Mouse (Mus musculus): Measurements from ENCODE around the gene Crkl. TPM values are rescaled to one million over a fixed set of nuclear protein-coding genes. Genes with fewer than 3 reads are reported as not detected.
A peak's percentile ranks its signal among the peaks of the same experiment; 100 is the strongest.

Gene Crkl
- polyA plus RNA-seq (2017; shearing (Covaris generic)) = 10 to 100 TPM; 20.2 to 24.2 TPM

- ATAC-seq = peak; percentile 92
Observed at GRCm38 (mm10) chr16:17451541-17452372, at the start of gene Crkl. Gene Crkl (plus strand): TSS chr16:17451987.

GRCm38 (mm10) chr16:17402855-17403254, 48.9 kb upstream of the Crkl start:
- peak; percentile 15 for ATAC-seq

GRCm38 (mm10) chr16:17405271-17405696, 46.5 kb upstream of the Crkl start:
- peak; percentile 34 for ATAC-seq

GRCm38 (mm10) chr16:17405736-17406443, 45.9 kb upstream of the Crkl start, which contains the start of the genes Snap29 and Pi4ka:
Gene Snap29 (plus strand): TSS chr16:17405986.
Gene Pi4ka (minus strand): TSS chr16:17406314.
- ATAC-seq = peak; percentile 94

DNA sequence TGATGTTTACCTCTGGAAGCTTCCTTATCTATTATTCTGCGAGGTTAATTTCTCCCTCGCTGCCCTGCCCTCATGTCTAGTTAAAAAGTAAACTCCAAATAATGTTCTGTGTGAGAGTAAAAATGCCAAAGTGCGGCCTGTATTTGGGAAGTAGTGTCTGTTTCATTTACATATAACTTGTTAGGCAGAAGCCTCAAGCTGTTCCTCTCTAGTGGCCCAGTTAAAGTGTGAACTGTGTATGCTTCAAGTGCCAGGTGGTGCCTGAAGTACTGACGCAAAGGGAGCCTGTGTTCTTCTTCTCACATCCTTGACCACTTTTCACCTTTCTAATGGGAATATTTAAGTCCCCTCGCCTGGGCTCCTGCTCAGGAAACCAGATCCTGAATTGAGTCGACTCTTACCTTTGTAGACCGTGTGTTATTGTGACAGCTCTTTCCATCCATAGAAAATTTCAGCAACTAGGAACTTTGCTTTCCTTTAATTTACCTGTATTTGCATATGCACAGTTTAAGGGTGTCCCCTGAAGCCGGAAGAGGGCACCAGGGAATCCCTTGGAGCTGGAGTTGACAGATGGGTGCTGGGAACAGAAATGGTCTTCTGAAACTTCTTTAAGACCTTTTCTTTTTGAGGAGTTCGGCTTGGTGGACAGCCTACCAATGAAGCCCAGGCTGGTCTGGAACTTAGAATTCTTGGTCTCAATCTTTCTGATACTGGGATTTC, 45.1 kb upstream of the Crkl start:
- no peak for ATAC-seq

- ATAC-seq = no peak
Observed at GRCm38 (mm10) chr16:17409046-17409445, 42.7 kb upstream of the Crkl start.

DNA sequence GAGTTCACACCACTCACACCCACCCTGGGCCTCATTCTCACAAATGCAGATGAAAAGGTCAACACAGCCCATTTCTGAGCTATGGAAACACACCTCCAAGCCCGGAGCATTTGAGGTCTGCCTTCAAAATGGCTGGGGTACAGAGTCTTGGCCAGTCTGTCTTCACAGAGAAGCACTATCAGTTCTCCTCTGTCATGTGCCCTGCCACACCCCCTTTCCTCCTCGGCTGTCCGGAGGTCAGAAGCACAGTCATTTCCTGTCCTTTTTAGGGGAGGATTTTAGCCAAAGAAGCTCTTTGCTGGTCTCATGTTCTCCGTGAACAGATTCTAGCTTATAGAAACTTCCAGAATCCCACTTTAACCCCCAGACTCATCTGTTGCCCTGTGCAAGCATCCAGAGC, 41.6 kb upstream of the Crkl start:
- no peak for ATAC-seq

GRCm38 (mm10) chr16:17423021-17423420, 28.8 kb upstream of the Crkl start:
- ATAC-seq = no peak

DNA sequence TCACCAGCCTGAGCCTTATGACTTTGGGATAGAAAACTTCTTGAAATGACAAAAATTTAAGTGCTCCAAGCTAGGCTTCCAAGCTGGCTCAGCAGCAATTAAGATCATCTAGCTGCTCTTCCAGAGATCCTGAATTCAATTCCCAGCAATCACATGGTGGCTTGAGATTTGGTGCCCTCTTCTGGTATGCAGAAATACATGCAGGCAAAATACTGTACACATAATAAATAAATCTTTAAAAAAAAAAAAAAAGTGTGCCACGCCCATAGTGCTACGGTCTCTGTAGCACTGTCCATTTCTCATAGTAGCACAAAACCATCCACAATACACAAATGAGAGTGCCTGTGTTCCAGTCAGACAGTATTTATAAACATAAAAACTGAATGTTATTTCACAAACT, 19.2 kb upstream of the Crkl start:
- ATAC-seq = no peak

DNA sequence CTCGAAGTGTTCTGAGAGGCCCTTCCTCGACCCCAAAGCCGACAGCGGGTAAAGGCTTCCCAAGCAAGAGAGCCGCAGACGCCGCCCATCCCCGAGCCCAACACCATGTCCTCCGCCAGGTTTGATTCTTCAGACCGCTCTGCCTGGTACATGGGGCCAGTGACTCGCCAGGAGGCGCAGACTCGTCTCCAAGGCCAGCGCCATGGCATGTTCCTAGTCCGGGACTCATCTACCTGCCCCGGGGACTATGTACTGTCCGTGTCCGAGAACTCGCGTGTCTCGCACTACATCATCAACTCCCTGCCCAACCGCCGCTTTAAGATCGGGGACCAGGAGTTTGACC, 557 bp downstream of the Crkl start:
- ATAC-seq = peak; percentile 30

- ATAC-seq = no peak
Observed at GRCm38 (mm10) chr16:17456901-17457300, 5.1 kb downstream of the Crkl start.

DNA sequence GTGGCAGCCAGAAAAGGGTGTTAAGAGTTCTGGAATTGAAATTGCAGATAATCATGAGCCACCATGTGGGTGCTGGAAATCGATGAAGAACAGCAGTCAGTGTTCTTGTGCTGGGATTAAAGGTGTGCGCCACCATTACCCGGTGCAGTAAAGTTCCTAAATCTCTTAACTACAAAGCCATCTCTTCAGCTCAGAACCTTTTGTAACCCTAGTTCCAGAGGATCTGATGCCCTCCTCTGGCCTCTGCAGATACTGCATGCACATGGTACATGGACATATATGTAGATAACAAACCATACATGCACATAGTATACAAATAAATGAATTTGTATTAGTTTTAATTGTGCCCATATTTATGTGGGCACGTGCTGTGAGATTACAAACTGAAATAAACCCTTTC, 8.5 kb downstream of the Crkl start:
- ATAC-seq = peak; percentile 62

GRCm38 (mm10) chr16:17461596-17461995, 9.8 kb downstream of the Crkl start:
- ATAC-seq = peak; percentile 60

- ATAC-seq = peak; percentile 70
Observed at GRCm38 (mm10) chr16:17463184-17463583, 11.4 kb downstream of the Crkl start.

DNA sequence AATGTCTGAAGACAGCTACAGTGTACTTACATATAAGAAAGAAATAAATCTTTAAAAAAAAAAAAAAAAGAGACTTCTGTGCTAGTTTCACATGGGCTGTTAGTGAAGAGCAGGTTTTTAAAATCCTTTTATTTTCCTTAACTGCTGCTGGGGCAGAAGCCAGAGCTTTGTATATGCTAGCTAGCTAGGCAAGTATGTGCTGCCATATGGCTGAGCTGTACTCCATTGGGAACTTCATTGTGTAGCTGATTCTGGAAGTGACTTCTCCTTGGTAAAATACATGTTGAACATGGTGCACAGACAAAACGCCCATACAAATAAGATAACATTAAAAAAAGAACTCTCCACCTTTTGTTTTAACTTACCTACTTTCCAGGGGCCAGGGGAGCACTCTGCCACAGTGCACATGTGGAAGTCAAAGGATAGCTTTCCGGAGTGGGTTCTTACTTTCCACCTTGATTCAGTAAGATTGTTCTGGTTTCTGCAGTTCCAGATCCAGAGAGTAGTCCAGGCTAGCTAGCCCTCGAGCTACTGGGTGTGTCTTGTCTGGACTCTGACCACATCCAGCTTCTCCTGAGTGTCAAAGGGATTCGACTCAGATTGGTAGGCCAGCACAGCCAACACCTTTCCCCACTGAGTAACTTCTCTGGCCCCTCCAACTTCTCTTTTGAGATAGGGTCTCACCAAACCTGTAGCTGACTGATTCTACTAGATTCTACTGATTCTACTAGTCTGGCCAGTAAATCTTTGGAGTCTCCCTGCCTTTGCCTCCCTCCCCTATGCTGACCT, 15.3 kb downstream of the Crkl start:
- no peak for ATAC-seq

DNA sequence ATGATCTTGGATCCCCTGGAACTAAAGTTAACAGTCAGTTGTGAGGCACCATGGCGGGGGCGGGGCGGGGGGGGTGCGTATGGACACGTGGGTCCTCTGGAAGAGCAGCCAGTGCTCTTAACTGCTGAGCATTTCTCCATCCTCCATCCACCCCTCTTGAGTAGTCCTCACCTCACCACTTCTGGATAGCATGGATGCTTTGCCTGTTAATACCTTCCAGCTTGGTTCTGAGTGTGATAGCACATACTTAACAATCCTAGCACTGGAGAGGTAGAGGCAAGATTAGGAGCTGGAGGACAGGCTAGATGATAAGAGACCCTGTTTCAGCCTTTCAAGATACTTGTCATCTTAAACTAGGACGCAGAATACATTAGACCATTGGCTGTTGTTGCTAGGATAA, 20.7 kb downstream of the Crkl start:
- ATAC-seq = no peak

DNA sequence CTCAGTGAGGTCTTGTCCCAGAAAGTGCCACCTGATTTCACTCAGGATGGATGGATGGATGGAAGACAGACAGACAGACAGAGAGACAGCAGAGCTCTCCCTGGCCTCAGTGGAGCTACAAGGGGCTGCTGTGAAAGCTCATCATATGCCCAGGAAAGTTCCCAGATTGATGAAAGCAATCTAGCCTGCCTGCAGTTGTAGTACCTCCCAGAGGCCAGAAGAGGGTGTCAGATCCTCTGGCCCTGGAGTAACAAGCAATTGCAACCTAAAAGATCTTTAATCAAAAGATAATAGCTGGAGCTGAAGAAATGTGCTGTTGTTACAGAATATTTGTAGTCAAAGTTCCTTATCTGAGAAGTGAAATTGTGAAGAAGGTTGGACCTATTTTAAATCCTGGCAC, 22.3 kb downstream of the Crkl start:
- peak; percentile 64 for ATAC-seq

DNA sequence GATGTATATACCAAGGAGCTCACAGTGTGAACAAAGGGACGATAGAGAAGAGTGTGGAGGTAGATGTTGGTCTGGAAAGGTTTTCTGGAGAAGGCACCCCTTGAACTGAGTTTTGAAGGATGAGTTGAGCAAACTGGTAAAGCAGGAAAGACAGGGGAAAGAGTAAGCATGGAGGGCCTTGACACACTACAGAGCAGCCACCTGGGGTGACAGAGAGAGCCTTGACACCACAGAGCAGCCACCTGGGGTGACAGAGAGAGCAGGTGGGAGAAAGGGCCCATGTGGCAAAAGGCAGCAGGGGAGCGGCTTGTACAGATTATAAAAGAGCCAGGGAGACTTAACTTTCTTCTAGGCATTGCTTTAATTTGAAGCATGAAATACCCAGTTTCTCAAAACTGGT, 23.0 kb downstream of the Crkl start:
- ATAC-seq = no peak

- no peak for ATAC-seq
Observed at GRCm38 (mm10) chr16:17475326-17475725, 23.5 kb downstream of the Crkl start.

GRCm38 (mm10) chr16:17478331-17478943, 26.6 kb downstream of the Crkl start:
- no peak for ATAC-seq

DNA sequence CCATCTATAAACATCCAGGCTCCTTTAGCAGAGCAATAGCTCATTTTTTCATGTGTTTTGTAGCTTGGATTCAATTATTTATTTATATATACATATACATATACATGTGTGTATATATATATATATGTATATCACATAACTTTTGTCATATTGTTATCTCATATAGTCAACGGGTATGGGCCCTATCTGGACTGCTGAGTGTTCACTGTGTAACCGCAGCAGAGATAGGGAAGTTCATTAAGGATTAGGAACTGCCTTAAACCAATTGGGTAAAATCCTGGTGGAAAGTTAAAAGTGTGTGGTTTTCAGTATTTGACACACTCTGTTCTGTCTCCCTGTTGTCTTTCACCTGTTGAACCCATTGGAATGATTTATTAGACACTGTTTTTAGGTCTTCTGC, 29.7 kb downstream of the Crkl start:
- no peak for ATAC-seq

DNA sequence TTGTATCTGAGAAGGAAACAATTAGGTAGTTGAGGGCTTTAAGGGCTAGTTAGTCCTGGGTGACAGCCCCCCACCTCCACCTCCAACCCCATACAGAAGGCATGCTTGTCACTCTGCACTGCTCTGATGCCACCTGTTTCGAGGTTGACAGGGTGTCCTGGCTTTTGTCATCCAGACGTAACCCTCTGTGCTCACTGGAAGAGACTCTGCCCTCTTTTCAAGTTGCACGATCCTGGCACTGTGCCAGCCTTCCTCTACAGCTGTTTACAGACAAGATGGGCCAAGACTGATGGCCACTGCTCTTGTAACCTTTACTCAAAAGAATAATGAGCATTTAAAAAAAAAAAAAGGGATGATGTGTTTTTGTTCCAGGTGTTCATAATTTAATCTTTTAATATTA, 34.7 kb downstream of the Crkl start:
- no peak for ATAC-seq
